Mouse (Mus musculus) c-Kit-negative CD71-positive TER-119-positive erythroid progenitor cells, embryonic 14.5 days (primary cell): ENCODE data around the gene Rbm5.

Experiments used
- DNase-seq: peaks from one replicate; pipeline ENCODE4 v3.0.0-alpha.2; 2013; ENCODE audit warnings: low read depth, low spot score

The Rbm5 gene

DNA sequence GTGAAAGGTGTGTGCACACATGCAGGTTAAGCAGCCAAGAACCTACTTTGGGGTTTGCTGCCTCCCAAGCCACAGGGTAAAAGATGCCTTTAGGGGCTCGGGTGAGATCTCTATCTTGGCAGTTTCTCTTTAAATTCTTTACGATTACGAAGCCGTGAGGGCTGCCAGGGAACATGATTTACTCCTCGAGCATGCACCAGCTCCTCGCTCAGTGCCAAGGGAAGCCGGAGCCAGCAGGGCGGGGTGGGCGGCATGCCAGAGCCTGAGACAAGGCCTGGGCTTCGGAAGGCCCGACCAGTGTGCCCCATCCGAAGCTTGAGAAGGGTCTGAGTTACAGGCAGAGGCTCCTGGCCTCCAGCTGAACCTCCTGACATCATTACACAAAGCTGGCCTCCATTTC, 69.2 kb downstream of the Rbm5 start:
- DNase-seq: no peak

DNA sequence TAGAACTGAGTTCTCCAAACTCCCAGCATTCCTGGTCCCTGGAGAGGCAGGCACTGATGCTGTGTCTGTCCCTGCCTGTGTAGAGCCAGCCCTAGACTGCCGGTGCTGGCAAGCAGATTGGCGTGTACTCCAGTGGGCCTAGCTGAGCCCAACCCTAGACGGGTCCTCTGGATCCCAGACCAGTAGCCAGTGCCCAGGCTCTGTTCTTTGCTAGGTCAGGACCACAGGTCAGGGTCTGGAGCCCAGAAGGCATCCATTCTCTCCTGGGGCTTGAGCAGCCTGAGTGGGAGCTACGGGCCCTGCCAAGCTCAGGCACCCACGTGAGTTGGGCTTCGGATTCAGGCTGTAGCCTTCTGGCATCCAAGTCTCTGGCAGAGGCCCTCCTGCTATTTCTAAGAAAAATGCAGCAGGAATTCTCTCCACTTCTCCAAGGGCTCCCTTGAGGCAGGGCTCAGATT, 70.7 kb downstream of the Rbm5 start:
- DNase-seq: no peak

DNA sequence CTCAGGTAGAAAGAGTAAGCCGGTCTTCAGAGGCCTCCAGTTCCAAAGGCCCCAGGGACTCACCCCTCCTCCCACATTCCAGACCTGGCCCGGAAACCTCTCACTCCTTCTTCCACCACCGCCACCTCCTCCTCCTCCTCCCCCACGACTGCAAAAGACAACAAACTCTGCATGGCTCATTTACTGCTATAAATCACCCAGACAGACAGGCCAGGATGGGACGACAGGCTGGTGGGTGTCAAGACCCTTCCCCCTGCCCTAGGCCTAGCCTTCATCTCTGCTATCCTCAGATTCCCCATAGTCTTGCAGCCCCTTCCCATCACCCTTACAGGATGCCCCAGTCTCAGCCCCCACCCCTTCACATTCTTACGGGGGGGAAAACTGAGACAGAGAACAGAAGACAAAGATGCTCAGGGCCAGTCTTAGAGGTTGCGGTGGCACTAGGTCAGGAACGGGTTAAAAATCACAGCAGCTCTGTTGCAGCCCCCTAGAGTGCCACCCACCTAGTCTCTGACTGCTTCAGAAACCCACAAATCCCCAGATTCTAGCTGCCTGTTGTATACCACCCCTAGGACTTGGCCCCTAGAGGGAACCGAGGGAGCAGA, 71.3 kb downstream of the Rbm5 start:
- no peak for DNase-seq

DNA sequence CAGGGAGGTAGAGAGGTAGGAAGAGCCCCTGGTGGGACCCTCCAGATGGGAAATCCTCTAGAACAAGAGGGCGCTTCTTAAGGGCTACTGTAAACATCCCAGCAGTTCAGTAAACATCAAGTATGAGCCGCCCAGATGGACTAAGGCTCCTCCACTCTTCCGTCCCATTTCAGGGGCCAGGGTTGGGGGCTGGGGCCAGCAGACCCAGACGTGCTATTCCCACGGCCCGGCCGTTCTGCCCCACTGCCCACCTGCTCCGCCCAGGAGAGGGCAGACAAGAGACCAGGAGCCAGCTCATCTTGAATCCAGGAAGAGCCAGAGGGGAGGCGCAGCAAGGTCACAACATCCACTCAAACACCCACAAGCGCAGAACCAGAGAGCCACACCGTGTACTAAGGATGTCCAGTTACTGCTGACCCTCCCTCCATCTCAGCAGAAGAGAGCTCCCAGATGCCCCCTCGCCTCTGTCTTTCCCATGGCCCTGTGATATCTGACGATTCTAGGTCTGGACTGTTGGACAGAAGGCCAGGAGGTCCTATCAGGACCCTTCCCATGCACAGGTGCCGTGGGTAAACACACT, 72.1 kb downstream of the Rbm5 start:
- no peak for DNase-seq

- no peak for DNase-seq
Measured at GRCm38 (mm10) chr9:107697811-107698521, 72.8 kb downstream of the Rbm5 start.

DNA sequence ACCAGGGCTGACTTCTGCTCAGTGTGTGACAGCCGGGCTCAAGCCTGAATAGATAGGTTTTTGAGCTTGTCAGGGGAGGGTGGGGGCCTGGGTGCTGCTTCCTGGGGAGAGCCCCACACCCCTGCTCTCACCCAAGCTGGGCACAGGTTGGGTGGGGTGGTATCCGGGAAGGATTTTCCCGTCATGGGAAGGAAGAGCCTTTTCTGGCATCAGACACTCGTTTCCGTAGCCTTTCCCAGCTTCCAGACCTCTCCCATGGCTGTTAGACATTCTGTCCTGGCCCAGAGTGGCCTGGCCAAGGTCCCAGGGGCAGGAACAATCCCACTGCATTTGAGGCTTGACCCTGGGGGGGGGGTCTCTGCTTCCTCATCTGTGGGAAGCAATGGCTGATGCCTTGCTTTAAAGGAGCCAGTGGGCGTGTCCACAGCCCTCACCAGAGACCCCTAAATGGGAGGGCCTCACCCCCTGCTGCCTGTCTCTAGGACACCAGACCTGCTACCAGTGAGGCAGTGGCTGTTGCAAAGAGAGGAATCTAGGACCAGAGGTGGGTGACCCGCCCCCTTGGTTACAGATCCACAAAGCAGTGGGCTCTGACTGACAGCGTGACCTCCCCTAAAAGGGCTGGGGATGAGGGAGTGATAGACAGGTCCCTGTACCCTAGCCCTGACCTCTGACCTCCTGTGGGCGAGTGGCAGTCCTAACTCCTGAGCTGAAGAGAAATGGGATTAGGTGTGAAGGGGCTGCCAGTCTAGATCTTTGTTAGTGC, 73.8 kb downstream of the Rbm5 start:
- no peak for DNase-seq

DNA sequence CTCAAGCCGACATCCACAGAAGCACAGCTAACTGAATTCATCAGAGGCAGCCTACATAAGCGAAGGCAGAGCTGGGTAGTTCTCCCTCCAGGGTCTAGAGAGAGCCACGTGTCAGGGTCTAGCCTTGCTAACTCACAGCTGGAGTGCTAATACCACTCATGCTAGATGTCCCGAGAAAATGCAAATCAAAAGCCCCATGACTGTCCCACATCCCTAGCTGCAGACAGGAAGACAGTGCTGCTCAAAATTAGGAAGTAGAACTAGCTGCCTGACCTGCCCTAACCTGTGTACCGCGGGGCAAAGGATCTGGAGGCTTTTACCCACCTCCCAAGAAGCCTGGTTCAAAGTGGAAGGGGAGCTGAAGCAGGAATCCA, 74.7 kb downstream of the Rbm5 start:
- no peak for DNase-seq

GRCm38 (mm10) chr9:107695441-107696105, 75.2 kb downstream of the Rbm5 start:
- no peak for DNase-seq

GRCm38 (mm10) chr9:107694627-107695026, 76.2 kb downstream of the Rbm5 start:
- no peak for DNase-seq

DNA sequence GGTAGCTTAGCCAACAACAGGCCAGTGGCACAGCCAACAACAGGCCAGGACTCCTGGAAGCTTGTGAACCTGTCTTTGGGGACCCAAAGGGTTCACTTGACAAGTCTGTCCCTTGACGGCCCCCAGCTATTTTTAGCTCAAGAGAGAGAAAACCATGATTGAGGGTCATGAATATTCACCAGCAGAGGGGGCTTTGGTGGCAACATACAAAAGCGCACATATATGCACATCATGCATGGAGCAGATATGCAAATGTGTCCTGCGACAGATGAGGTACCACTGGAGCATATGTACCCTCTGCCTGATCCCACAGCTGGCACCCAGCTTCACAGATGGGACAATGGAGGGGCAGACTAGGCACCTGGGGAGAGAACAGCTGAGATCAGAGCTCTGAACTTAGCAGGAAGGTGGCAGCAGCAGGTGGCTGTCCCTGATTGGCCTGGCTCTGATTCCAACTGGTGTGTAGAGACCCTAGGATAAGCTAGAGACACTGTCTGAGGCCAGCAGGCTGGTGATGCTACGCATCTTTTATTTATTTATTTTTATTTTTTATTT, 77.3 kb downstream of the Rbm5 start:
- DNase-seq: no peak

DNA sequence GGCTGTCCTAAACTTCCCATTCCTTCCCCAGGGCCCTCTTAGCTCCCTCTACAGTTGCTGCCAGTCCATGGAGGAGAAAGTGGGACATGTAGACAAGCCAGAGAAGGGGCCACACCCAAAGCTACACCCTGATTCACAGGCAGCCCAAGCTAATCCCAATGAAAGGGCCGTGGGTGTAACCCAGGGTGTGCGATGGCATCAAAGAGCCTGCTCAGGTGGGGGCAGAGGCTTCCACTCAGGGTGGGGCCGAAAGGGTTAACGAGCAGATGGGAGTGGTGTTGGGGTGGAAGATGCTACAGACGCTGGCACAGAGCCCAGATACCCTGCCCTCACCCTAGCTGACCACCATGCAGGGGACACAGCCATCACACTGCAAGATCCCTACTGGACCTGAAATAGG, 78.0 kb downstream of the Rbm5 start:
- no peak for DNase-seq

GRCm38 (mm10) chr9:107690391-107690790, 80.4 kb downstream of the Rbm5 start:
- no peak for DNase-seq
